Mouse (Mus musculus): ENCODE measurements around the gene Man2b1.
"Not testable (repeated sequence)": the region's sequence is repeated elsewhere in the genome, so short reads cannot be mapped to it uniquely, and the experiment has no call there.

Man2b1 gene

GRCm38 (mm10) chr8:85067155-85067554 is 15.9 kb upstream of the Man2b1 start:
- DNase-seq (ENCODE audit: low read depth, low spot score) = no peak
- Histone ChIP-seq H3K27me3 (ENCODE audit: control insufficient read depth, insufficient read depth, low read length, poor library complexity, severe bottlenecking) (no peaks in the 10 kb centered on the region), H3K36me3 (ENCODE audit: control insufficient read depth, insufficient read depth, low read length, poor library complexity, severe bottlenecking) (no peaks in the 10 kb centered on the region)

GRCm38 (mm10) chr8:85067982-85068381 is 15.1 kb upstream of the Man2b1 start, which contains the start of gene Gm5741:
Gm5741 (minus strand) TSS chr8:85067982.
- DNase-seq (ENCODE audit: low read depth, low spot score) = no peak
- Histone ChIP-seq H3K36me3 (ENCODE audit: control insufficient read depth, insufficient read depth, low read length, poor library complexity, severe bottlenecking) (no peaks in the 10 kb centered on the region), H3K27me3 (ENCODE audit: control insufficient read depth, insufficient read depth, low read length, poor library complexity, severe bottlenecking) (no peaks in the 10 kb centered on the region)

GRCm38 (mm10) chr8:85071041-85071440 is 12.0 kb upstream of the Man2b1 start:
- Histone ChIP-seq H3K36me3 (ENCODE audit: control insufficient read depth, insufficient read depth, low read length, poor library complexity, severe bottlenecking) (peaks cover 8% of the 10 kb centered on the region), H3K27me3 (ENCODE audit: control insufficient read depth, insufficient read depth, low read length, poor library complexity, severe bottlenecking) (no peaks in the 10 kb centered on the region)
- no peak for DNase-seq (ENCODE audit: low read depth, low spot score)

- no peaks in the 10 kb centered on the region for H3K27me3 ChIP-seq (ENCODE audit: control insufficient read depth, insufficient read depth, low read length, poor library complexity, severe bottlenecking)
- DNase-seq (ENCODE audit: low read depth, low spot score) = peak; percentile 94
- H3K36me3 ChIP-seq (ENCODE audit: control insufficient read depth, insufficient read depth, low read length, poor library complexity, severe bottlenecking) = peaks cover 8% of the 10 kb centered on the region
Measured at GRCm38 (mm10) chr8:85071514-85072281, 11.4 kb upstream of the Man2b1 start, which contains the start of gene Dhps. Dhps (plus strand) TSS chr8:85071757.

GRCm38 (mm10) chr8:85072364-85072929 is 10.6 kb upstream of the Man2b1 start:
- H3K36me3 ChIP-seq (ENCODE audit: control insufficient read depth, insufficient read depth, low read length, poor library complexity, severe bottlenecking) = peaks cover 8% of the 10 kb centered on the region
- no peak for DNase-seq (ENCODE audit: low read depth, low spot score)
- no peaks in the 10 kb centered on the region for H3K27me3 ChIP-seq (ENCODE audit: control insufficient read depth, insufficient read depth, low read length, poor library complexity, severe bottlenecking)

GRCm38 (mm10) chr8:85073041-85073612 is 9.9 kb upstream of the Man2b1 start:
- H3K36me3 ChIP-seq (ENCODE audit: control insufficient read depth, insufficient read depth, low read length, poor library complexity, severe bottlenecking) = peaks cover 8% of the 10 kb centered on the region
- DNase-seq (ENCODE audit: low read depth, low spot score) = no peak
- no peaks in the 10 kb centered on the region for H3K27me3 ChIP-seq (ENCODE audit: control insufficient read depth, insufficient read depth, low read length, poor library complexity, severe bottlenecking)

- DNase-seq (ENCODE audit: low read depth, low spot score) = no peak
- H3K27me3 ChIP-seq (ENCODE audit: control insufficient read depth, insufficient read depth, low read length, poor library complexity, severe bottlenecking) = no peaks in the 10 kb centered on the region
- H3K36me3 ChIP-seq (ENCODE audit: control insufficient read depth, insufficient read depth, low read length, poor library complexity, severe bottlenecking) = peaks cover 8% of the 10 kb centered on the region
Measured at GRCm38 (mm10) chr8:85074167-85074566, 8.9 kb upstream of the Man2b1 start.

GRCm38 (mm10) chr8:85074617-85075016 is 8.5 kb upstream of the Man2b1 start:
- Histone ChIP-seq H3K36me3 (ENCODE audit: control insufficient read depth, insufficient read depth, low read length, poor library complexity, severe bottlenecking) (peaks cover 8% of the 10 kb centered on the region), H3K27me3 (ENCODE audit: control insufficient read depth, insufficient read depth, low read length, poor library complexity, severe bottlenecking) (no peaks in the 10 kb centered on the region)
- no peak for DNase-seq (ENCODE audit: low read depth, low spot score)

GRCm38 (mm10) chr8:85076001-85076400 is 7.1 kb upstream of the Man2b1 start:
- DNase-seq (ENCODE audit: low read depth, low spot score) = no peak
- Histone ChIP-seq H3K27me3 (ENCODE audit: control insufficient read depth, insufficient read depth, low read length, poor library complexity, severe bottlenecking) (no peaks in the 10 kb centered on the region), H3K36me3 (ENCODE audit: control insufficient read depth, insufficient read depth, low read length, poor library complexity, severe bottlenecking) (peaks cover 8% of the 10 kb centered on the region)

GRCm38 (mm10) chr8:85076993-85077392 is 6.1 kb upstream of the Man2b1 start:
- Histone ChIP-seq H3K36me3 (ENCODE audit: control insufficient read depth, insufficient read depth, low read length, poor library complexity, severe bottlenecking) (peaks cover 8% of the 10 kb centered on the region), H3K27me3 (ENCODE audit: control insufficient read depth, insufficient read depth, low read length, poor library complexity, severe bottlenecking) (no peaks in the 10 kb centered on the region)
- DNase-seq (ENCODE audit: low read depth, low spot score) = peak; percentile 90

- DNase-seq (ENCODE audit: low read depth, low spot score) = no peak
- Histone ChIP-seq H3K27me3 (ENCODE audit: control insufficient read depth, insufficient read depth, low read length, poor library complexity, severe bottlenecking) (no peaks in the 10 kb centered on the region), H3K36me3 (ENCODE audit: control insufficient read depth, insufficient read depth, low read length, poor library complexity, severe bottlenecking) (no peaks in the 10 kb centered on the region; the same call in 1 of the 2 replicates)
Measured at GRCm38 (mm10) chr8:85080214-85080531, 2.9 kb upstream of the Man2b1 start.

GRCm38 (mm10) chr8:85080532-85081215 is 2.4 kb upstream of the Man2b1 start, which contains the start of gene Wdr83os:
Wdr83os (plus strand) TSS chr8:85080740.
- peak; percentile 77 for DNase-seq (ENCODE audit: low read depth, low spot score)
- Histone ChIP-seq H3K27me3 (ENCODE audit: control insufficient read depth, insufficient read depth, low read length, poor library complexity, severe bottlenecking) (no peaks in the 10 kb centered on the region), H3K36me3 (ENCODE audit: control insufficient read depth, insufficient read depth, low read length, poor library complexity, severe bottlenecking) (no peaks in the 10 kb centered on the region; the same call in 1 of the 2 replicates)

- no peaks in the 10 kb centered on the region; the same call in 1 of the 2 replicates for H3K36me3 ChIP-seq (ENCODE audit: control insufficient read depth, insufficient read depth, low read length, poor library complexity, severe bottlenecking)
- peak; percentile 82 for DNase-seq (ENCODE audit: low read depth, low spot score)
Measured at GRCm38 (mm10) chr8:85081216-85081555, 1.9 kb upstream of the Man2b1 start, which contains the start of gene Wdr83. Wdr83 (minus strand) TSS chr8:85081306.

GRCm38 (mm10) chr8:85082169-85082568 is 901 bp upstream of the Man2b1 start:
- DNase-seq (ENCODE audit: low read depth, low spot score) = peak; percentile 39
- not testable (repeated sequence) for H3K27me3 ChIP-seq (ENCODE audit: control insufficient read depth, insufficient read depth, low read length, poor library complexity, severe bottlenecking); H3K36me3 ChIP-seq (ENCODE audit: control insufficient read depth, insufficient read depth, low read length, poor library complexity, severe bottlenecking)

More at GRCm38 (mm10) chr8:85081216-85081555, 1.9 kb upstream of the Man2b1 start, which contains the start of gene Wdr83:
- no peaks in the 10 kb centered on the region for H3K27me3 ChIP-seq (ENCODE audit: control insufficient read depth, insufficient read depth, low read length, poor library complexity, severe bottlenecking)

- Histone ChIP-seq H3K27me3 (ENCODE audit: control insufficient read depth, insufficient read depth, low read length, poor library complexity, severe bottlenecking) (no peaks in the 10 kb centered on the region), H3K36me3 (ENCODE audit: control insufficient read depth, insufficient read depth, low read length, poor library complexity, severe bottlenecking) (peaks cover 2% of the 10 kb centered on the region)
- peak; percentile 72 for DNase-seq (ENCODE audit: low read depth, low spot score)
Measured at GRCm38 (mm10) chr8:85084633-85085032, 1.6 kb downstream of the Man2b1 start.
